Mouse (Mus musculus): ENCODE results near the gene Ptprf. TPM values are rescaled to one million over a fixed set of nuclear protein-coding genes. Genes with fewer than 3 reads are reported as not detected.
A peak's percentile ranks its signal among the peaks of the same experiment; 100 is the strongest.

Ptprf gene
- polyA plus RNA-seq, 1 experiment: 194 TPM

GRCm38 (mm10) chr4:118319706-118320344, 28.6 kb upstream of the Ptprf start:
- Histone ChIP-seq H3K27ac (ENCODE audit: insufficient read depth, low read length) (no peak overlapping the region), H3K9ac (ENCODE audit: low read depth, poor library complexity, severe bottlenecking) (no peak overlapping the region), H3K27me3 (ENCODE audit: control insufficient read depth, insufficient read depth, low read length, poor library complexity, severe bottlenecking) (no peaks in the 10 kb centered on the region), H3K36me3 (ENCODE audit: control insufficient read depth, insufficient read depth, low read length, poor library complexity, severe bottlenecking) (no peaks in the 10 kb centered on the region), H3K4me3 (ENCODE audit: low read depth, low read length) (no peak overlapping the region), H3K4me1 (ENCODE audit: control insufficient read depth, insufficient read depth, low read length) (no peaks in the 10 kb centered on the region), H3K9me3 (replicated peaks; ENCODE audit: control insufficient read depth, insufficient read depth, low read length, poor library complexity, severe bottlenecking) (no peaks in the 10 kb centered on the region)
- no peak for TF ChIP-seq POLR2A (IDR thresholded peaks at IDR 0.05; ENCODE audit: insufficient read depth, low read length)
- TF ChIP-seq EP300 (IDR thresholded peaks at IDR 0.05; ENCODE audit: insufficient read depth, low read depth, low read length): 0 out of 2 replicates have a peak, but pooled peaks have one; percentile 31

GRCm38 (mm10) chr4:118316662-118317061, 25.5 kb upstream of the Ptprf start:
- no peak overlapping the region for H3K4me3 ChIP-seq (ENCODE audit: low read depth, low read length)
- no peaks in the 10 kb centered on the region for H3K27me3 ChIP-seq (ENCODE audit: control insufficient read depth, insufficient read depth, low read length, poor library complexity, severe bottlenecking)
- H3K36me3 ChIP-seq (ENCODE audit: control insufficient read depth, insufficient read depth, low read length, poor library complexity, severe bottlenecking): no peaks in the 10 kb centered on the region
- no peaks in the 10 kb centered on the region for H3K4me1 ChIP-seq (ENCODE audit: control insufficient read depth, insufficient read depth, low read length)
- no peak overlapping the region for H3K27ac ChIP-seq (ENCODE audit: insufficient read depth, low read length)
- no peaks in the 10 kb centered on the region for H3K9me3 ChIP-seq (replicated peaks; ENCODE audit: control insufficient read depth, insufficient read depth, low read length, poor library complexity, severe bottlenecking)
- TF ChIP-seq EP300 (IDR thresholded peaks at IDR 0.05; ENCODE audit: insufficient read depth, low read depth, low read length): no peak
- no peak for TF ChIP-seq CTCF (IDR thresholded peaks at IDR 0.05; ENCODE audit: low read depth, low read length)
- no peak for TF ChIP-seq POLR2A (IDR thresholded peaks at IDR 0.05; ENCODE audit: insufficient read depth, low read length)
- no peak overlapping the region for H3K9ac ChIP-seq (ENCODE audit: low read depth, poor library complexity, severe bottlenecking)

DNA sequence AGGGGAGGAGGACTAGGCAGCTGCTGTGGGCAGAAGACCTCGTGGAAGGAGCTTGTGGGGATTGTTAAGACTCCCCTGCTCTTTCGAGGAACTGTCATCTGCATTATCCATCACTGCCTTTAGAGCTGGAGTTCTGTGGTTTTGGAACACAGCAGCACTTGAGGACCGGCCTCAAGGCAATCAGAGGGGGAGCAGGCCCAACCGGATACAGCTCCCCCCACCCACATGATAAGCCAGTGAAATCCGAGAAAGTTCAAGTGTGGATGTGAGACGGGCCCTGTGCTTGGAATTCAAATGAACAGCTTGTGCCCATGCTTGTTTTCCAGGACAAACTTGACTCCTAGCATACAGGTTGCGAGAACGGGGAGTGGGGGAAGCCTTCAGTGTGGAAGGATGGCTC, 24.1 kb upstream of the Ptprf start:
- H3K9ac ChIP-seq (ENCODE audit: low read depth, poor library complexity, severe bottlenecking): no peak overlapping the region
- no peak overlapping the region for H3K4me3 ChIP-seq (ENCODE audit: low read depth, low read length)
- no peaks in the 10 kb centered on the region for H3K4me1 ChIP-seq (ENCODE audit: control insufficient read depth, insufficient read depth, low read length)
- no peaks in the 10 kb centered on the region for H3K27me3 ChIP-seq (ENCODE audit: control insufficient read depth, insufficient read depth, low read length, poor library complexity, severe bottlenecking)
- no peak overlapping the region for H3K27ac ChIP-seq (ENCODE audit: insufficient read depth, low read length)
- no peaks in the 10 kb centered on the region for H3K36me3 ChIP-seq (ENCODE audit: control insufficient read depth, insufficient read depth, low read length, poor library complexity, severe bottlenecking)
- H3K9me3 ChIP-seq (replicated peaks; ENCODE audit: control insufficient read depth, insufficient read depth, low read length, poor library complexity, severe bottlenecking): no peaks in the 10 kb centered on the region
- TF ChIP-seq EP300 (IDR thresholded peaks at IDR 0.05; ENCODE audit: insufficient read depth, low read depth, low read length) (no peak), CTCF (IDR thresholded peaks at IDR 0.05; ENCODE audit: low read depth, low read length) (no peak), POLR2A (IDR thresholded peaks at IDR 0.05; ENCODE audit: insufficient read depth, low read length) (no peak)

DNA sequence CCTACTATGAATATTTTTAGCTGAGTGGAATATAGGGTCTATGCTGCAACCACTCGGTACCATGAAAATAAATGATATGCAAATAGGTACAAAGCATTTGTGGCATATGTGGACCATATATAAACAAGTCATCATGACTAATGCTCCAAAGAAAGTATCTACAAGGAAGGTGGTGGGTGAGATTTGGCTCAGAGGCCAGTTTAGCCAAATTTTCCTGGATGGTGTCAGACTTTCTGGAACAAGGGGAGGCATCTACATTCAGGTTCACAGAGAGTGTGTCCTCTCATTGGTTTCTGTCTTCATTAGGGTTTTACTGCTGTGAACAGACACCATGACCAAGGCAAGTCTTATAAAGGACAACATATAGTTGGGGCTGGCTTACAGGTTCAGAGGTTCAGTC, 19.3 kb upstream of the Ptprf start:
- Histone ChIP-seq H3K27me3 (ENCODE audit: control insufficient read depth, insufficient read depth, low read length, poor library complexity, severe bottlenecking) (no peaks in the 10 kb centered on the region), H3K9ac (ENCODE audit: low read depth, poor library complexity, severe bottlenecking) (no peak overlapping the region), H3K9me3 (replicated peaks; ENCODE audit: control insufficient read depth, insufficient read depth, low read length, poor library complexity, severe bottlenecking) (no peaks in the 10 kb centered on the region), H3K4me3 (ENCODE audit: low read depth, low read length) (no peak overlapping the region), H3K4me1 (ENCODE audit: control insufficient read depth, insufficient read depth, low read length) (no peaks in the 10 kb centered on the region), H3K36me3 (ENCODE audit: control insufficient read depth, insufficient read depth, low read length, poor library complexity, severe bottlenecking) (no peaks in the 10 kb centered on the region), H3K27ac (ENCODE audit: insufficient read depth, low read length) (no peak overlapping the region)
- no peak for TF ChIP-seq POLR2A (IDR thresholded peaks at IDR 0.05; ENCODE audit: insufficient read depth, low read length)
- no peak for TF ChIP-seq EP300 (IDR thresholded peaks at IDR 0.05; ENCODE audit: insufficient read depth, low read depth, low read length)
- TF ChIP-seq CTCF (IDR thresholded peaks at IDR 0.05; ENCODE audit: low read depth, low read length): no peak

DNA sequence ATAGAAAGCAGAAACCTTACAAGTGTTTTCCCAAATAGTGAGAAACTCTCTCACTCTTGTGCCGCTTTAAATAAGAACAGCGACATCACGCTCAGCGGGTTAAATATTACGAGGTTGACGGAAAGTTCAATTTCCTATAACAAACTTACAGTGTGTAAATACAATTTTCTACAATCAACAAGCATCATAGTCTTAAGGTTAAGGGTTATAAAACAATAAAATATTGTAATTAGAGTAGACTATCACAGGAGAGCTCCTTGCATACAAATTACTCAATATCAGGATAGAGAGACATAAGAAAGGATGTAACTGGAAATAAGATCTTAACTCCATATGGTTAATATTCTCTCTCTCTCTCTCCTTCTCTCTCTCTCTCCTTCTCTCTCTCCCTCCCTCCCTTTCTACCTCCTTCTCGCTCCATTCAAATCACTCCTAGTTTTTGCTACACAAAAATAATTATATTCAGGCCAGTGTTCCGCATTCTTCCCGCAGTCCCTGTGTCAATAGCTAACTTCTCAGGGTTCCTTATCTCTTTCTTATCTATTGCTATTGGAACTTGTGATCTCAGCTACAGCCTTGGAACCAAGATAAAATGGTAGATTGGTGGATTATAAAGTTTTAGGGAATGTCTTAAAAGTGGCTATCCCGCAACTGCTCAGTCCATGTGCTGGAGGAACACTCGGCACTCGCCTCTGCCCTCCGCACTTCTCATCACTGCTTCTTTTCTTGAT, 16.5 kb upstream of the Ptprf start:
- Histone ChIP-seq H3K27me3 (ENCODE audit: control insufficient read depth, insufficient read depth, low read length, poor library complexity, severe bottlenecking) (no peaks in the 10 kb centered on the region), H3K27ac (ENCODE audit: insufficient read depth, low read length) (no peak overlapping the region), H3K9ac (ENCODE audit: low read depth, poor library complexity, severe bottlenecking) (no peak overlapping the region)

GRCm38 (mm10) chr4:118306113-118306696, 15.0 kb upstream of the Ptprf start:
- H3K9ac ChIP-seq (ENCODE audit: low read depth, poor library complexity, severe bottlenecking): no peak overlapping the region
- no peaks in the 10 kb centered on the region for H3K27me3 ChIP-seq (ENCODE audit: control insufficient read depth, insufficient read depth, low read length, poor library complexity, severe bottlenecking)
- no peak for TF ChIP-seq CTCF (IDR thresholded peaks at IDR 0.05; ENCODE audit: low read depth, low read length)
- TF ChIP-seq POLR2A (IDR thresholded peaks at IDR 0.05; ENCODE audit: insufficient read depth, low read length): no peak
- TF ChIP-seq EP300 (IDR thresholded peaks at IDR 0.05; ENCODE audit: insufficient read depth, low read depth, low read length): no peak
- no peak overlapping the region for H3K27ac ChIP-seq (ENCODE audit: insufficient read depth, low read length)
- no peaks in the 10 kb centered on the region for H3K9me3 ChIP-seq (replicated peaks; ENCODE audit: control insufficient read depth, insufficient read depth, low read length, poor library complexity, severe bottlenecking)
- no peaks in the 10 kb centered on the region for H3K36me3 ChIP-seq (ENCODE audit: control insufficient read depth, insufficient read depth, low read length, poor library complexity, severe bottlenecking)
- no peak overlapping the region for H3K4me3 ChIP-seq (ENCODE audit: low read depth, low read length)
- H3K4me1 ChIP-seq (ENCODE audit: control insufficient read depth, insufficient read depth, low read length): peaks cover 2% of the 10 kb centered on the region

More for the DNA sequence above, 16.5 kb upstream of the Ptprf start:
- TF ChIP-seq EP300 (IDR thresholded peaks at IDR 0.05; ENCODE audit: insufficient read depth, low read depth, low read length): no peak
- TF ChIP-seq POLR2A (IDR thresholded peaks at IDR 0.05; ENCODE audit: insufficient read depth, low read length): no peak
- no peak for TF ChIP-seq CTCF (IDR thresholded peaks at IDR 0.05; ENCODE audit: low read depth, low read length)
- Histone ChIP-seq H3K36me3 (ENCODE audit: control insufficient read depth, insufficient read depth, low read length, poor library complexity, severe bottlenecking) (no peaks in the 10 kb centered on the region), H3K9me3 (replicated peaks; ENCODE audit: control insufficient read depth, insufficient read depth, low read length, poor library complexity, severe bottlenecking) (no peaks in the 10 kb centered on the region), H3K4me3 (ENCODE audit: low read depth, low read length) (no peak overlapping the region), H3K4me1 (ENCODE audit: control insufficient read depth, insufficient read depth, low read length) (peaks cover 2% of the 10 kb centered on the region)

Measured in ES-Bruce4 (cell line).